Mouse (Mus musculus): ENCODE results near the gene Mapk8ip3.

Mapk8ip3 gene

GRCm38 (mm10) chr17:24850773-24851127 lies 86.0 kb downstream of the Mapk8ip3 start:
- no peak for DNase-seq (ENCODE audit: low read depth, low spot score)

GRCm38 (mm10) chr17:24850065-24850772 lies 86.6 kb downstream of the Mapk8ip3 start, which contains the start of gene Fahd1:
Gene Fahd1, minus strand, starts transcription at chr17:24850364.
- DNase-seq (ENCODE audit: low read depth, low spot score), result peak; percentile 94

GRCm38 (mm10) chr17:24849733-24850064 lies 87.1 kb downstream of the Mapk8ip3 start:
- no peak for DNase-seq (ENCODE audit: low read depth, low spot score)

- no peak for DNase-seq (ENCODE audit: low read depth, low spot score)
Observed at GRCm38 (mm10) chr17:24848600-24849031, 88.2 kb downstream of the Mapk8ip3 start.

- no peak for DNase-seq (ENCODE audit: low read depth, low spot score)
Observed at GRCm38 (mm10) chr17:24847386-24847785, 89.4 kb downstream of the Mapk8ip3 start.

GRCm38 (mm10) chr17:24844525-24844924 lies 92.3 kb downstream of the Mapk8ip3 start:
- no peak for DNase-seq (ENCODE audit: low read depth, low spot score)

- no peak for DNase-seq (ENCODE audit: low read depth, low spot score)
Observed at GRCm38 (mm10) chr17:24842631-24843030, 94.1 kb downstream of the Mapk8ip3 start.
